Mouse (Mus musculus): ENCODE results near the gene Nrros.

Nrros gene

DNA sequence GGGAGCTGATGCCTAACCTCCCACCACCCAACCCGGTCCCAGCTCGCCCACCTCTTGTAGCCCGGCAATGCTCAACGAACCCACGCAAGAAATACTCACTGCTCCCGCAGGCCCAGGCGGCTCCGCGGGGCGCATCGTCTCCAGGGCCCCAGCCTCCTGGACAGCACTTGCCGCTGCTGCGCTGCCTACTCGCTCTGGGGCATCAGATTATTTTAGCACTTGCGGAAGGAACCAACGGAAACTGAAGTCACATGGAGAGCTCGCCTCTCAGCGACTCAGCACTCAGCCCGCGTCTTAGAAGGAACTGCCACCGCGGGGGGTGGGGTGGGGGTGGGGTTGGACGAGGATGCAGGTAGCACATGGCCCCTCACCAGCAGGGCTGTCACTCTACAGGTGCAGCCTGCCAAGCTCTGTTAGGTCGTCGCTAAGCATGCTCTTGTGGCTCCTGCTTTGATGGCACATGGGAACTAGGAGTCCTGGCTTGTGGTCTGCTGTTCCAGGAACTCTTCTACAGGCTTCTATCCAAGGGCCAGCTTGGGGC, at the start of gene Nrros:
TSS of gene Nrros (minus strand) at position 314 of the 541 bp plus-strand sequence.
- in situ Hi-C loops (cut with MboI, MseI) = no loop called here

DNA sequence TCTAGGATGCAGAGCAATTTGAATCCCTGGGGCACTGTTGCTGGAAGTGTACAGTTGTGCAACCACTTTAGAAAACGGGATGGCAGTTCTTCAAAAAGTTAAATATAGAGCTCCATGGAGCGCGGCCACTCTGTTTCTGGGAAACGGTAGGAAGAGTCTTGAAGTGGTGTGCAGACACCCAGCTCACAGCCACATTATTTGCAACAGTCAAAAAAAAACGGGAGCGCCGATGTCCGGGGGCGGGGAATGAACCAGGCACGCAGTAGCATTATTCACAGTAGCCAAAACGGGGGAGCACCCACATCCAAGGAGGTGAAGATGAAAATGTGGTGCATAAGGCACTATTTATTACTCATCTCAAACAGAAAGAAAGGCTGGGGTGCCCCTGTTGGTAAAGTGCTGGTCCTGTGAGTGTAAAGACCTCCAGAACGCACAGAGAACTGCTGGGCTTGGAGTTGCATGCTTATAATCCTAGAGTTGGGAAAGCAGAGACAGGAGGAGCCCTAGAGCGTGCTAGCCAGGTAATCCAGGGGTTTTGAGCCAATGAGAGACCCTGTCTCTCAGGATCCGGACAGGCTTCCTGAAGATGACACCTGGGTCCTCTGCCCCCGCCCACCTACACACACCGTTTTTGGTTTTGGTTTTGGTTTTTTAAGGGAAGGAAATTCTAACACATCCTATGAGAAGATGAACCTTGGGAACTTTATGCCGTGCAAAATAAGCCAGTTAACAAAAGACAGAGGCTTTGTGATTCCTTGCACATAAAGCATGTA, 49.6 kb upstream of the Nrros start:
- in situ Hi-C loops (cut with MboI, MseI) = no loop called here

GRCm38 (mm10) chr16:32214156-32214555, 48.8 kb upstream of the Nrros start:
- in situ Hi-C loops (cut with MboI, MseI) = no loop called here

GRCm38 (mm10) chr16:32204902-32205301, 39.5 kb upstream of the Nrros start:
- in situ Hi-C loops (cut with MboI, MseI) = loop anchor here (5.0 kb wide), 2 partner anchors 88 to 93 kb away; no protein-coding TSS in a partner anchor

GRCm38 (mm10) chr16:32202681-32203080, 37.3 kb upstream of the Nrros start:
- in situ Hi-C loops (cut with MboI, MseI) = loop anchor here (5.0 kb wide), 2 partner anchors 85 to 90 kb away; no protein-coding TSS in a partner anchor

GRCm38 (mm10) chr16:32201004-32201325, 35.6 kb upstream of the Nrros start:
- in situ Hi-C loops (cut with MboI, MseI) = loop anchor here (5.0 kb wide), 2 partner anchors 84 to 89 kb away; no protein-coding TSS in a partner anchor

- in situ Hi-C loops (cut with MboI, MseI) = loop anchor here (5.0 kb wide), 2 partner anchors 83 to 88 kb away; no protein-coding TSS in a partner anchor
These were observed 35.0 kb upstream of the Nrros start for GRCm38 (mm10) chr16:32200256-32201003.

DNA sequence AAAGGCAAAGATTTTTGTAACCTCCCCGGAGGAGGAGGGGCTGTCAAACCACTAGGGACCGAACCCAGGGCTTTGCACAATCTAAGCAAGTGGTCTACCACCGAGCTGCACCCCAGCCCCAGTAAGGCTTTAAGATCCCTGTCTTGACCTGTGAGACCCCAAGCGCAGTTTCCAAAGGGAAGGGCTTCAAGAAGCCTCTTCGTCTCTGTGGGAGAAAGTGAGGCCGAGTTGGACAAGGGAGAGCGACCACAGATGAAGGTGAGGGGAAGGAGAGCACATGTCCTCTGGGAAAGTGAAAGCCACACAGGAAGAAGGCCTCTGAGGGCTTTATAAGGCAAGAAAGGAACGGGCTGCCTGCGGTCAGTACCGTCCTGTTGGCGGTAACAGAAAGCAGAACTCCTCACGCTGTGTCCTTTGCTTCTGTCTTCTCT, 24.6 kb upstream of the Nrros start:
- in situ Hi-C loops (cut with MboI, MseI) = no loop called here

DNA sequence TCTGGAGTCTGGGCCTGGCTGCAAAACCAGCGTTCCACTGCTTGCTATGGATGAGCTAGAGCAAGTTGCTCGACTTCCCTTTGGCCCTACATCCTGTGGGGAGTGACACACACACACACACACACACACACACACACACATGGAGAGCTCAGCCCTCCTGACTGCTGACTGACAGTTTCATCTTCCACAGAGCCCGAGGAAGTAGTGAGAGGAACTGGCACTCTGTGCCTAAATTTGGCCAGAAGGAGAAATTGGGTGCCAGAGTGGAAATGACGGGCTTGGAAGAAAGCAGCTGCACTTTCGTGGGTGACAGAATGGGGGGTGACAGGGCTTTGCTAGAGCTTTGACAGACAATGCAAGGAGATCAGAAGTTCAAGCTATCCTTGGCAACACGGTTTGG, 23.7 kb upstream of the Nrros start:
- in situ Hi-C loops (cut with MboI, MseI) = no loop called here

GRCm38 (mm10) chr16:32186056-32186455, 20.7 kb upstream of the Nrros start:
- in situ Hi-C loops (cut with MboI, MseI) = no loop called here

GRCm38 (mm10) chr16:32179333-32179901, 14.0 kb upstream of the Nrros start, which contains the start of gene Bex6:
Bex6 (plus strand) TSS chr16:32179823.
- in situ Hi-C loops (cut with MboI, MseI) = no loop called here

DNA sequence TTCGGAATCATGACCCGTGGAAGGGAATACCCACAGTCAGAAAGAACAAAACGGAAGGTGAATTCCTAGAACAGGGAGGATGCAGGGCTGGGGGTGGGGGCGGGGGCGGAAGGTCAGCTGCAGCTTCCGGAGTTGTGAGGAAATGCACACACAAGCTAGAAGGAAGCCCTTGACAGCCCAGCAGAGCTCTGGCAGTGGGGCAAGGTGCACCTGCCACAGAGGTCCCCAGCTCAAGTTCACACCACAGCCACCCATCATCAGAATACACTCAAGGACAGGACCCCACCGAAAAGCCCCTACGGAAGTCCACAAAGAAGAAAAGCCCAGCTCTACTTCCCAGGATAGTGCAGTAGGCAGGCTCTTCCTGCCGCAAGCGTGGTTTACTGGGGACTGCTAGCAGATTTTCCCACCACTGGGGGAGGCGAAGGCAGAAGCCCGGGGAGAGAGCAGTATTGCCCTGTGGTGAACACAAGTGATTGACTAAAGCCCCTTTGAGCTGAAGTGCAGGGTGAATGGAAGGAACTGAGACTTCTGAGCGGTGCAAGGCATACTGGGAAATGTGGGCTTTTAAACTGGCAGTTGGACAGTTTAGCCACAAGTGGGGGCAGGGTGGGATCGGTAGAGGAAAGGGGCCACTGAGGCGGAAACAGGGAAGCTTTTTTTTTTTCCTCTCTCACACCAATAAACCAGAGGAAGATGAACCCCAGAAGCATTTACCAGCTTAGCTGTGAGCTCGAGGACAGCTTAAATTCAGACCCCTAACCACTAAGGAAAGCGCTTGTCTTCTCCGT, 11.7 kb upstream of the Nrros start:
- in situ Hi-C loops (cut with MboI, MseI) = no loop called here

DNA sequence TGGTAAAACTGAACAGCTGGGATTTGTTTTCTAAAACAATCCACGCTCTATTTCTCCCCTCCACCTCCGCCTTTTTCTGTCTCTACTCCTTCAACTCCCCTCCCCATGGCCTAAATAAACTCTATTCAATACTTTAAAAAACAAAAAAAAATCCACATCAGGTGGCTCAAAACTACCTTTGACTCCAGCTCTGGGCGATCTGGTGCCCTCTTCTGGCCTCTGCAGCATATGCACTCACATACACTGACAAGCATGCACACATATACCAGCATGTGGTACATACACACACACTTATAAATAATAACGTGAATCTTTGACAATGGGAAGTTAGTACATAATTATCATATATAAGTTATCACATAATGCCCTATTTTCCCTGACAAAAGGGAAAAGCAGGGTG, 9.6 kb upstream of the Nrros start:
- in situ Hi-C loops (cut with MboI, MseI) = no loop called here

DNA sequence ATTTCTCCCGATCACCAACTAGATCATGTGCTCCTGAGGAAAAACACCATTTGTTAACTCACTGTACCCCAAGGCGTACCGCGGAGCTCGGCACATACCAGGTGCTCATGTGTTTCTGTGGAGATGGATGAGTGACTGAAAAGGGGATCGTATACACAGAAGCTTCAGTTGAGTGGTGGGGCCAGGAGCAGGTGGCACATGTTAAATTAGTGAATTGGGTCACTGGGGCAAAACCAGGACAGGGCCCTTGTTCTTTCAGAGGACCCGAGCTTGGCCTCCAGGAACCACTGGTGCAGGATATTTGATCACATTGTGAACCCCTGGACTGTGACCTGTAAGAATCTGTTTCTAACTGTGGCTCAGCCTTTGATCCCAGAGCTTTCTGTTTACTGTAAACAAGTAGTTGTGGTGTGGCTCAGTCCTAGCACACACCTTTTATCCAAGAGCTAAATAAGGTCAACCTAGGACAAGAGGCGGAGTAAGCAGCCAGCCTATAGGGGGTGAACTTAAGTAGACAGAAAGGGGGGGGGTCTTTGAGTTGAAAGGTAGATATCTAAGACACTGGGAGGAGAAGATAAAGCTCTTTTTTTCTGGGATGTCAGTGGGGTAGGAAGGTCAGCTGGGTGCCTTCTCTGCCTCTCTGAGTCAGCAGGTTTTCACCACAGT, 9.1 kb upstream of the Nrros start:
- in situ Hi-C loops (cut with MboI, MseI) = no loop called here

GRCm38 (mm10) chr16:32173401-32173800, 8.0 kb upstream of the Nrros start:
- in situ Hi-C loops (cut with MboI, MseI) = no loop called here

- in situ Hi-C loops (cut with MboI, MseI) = no loop called here
These were observed 5.8 kb upstream of the Nrros start for GRCm38 (mm10) chr16:32171031-32171731.

DNA sequence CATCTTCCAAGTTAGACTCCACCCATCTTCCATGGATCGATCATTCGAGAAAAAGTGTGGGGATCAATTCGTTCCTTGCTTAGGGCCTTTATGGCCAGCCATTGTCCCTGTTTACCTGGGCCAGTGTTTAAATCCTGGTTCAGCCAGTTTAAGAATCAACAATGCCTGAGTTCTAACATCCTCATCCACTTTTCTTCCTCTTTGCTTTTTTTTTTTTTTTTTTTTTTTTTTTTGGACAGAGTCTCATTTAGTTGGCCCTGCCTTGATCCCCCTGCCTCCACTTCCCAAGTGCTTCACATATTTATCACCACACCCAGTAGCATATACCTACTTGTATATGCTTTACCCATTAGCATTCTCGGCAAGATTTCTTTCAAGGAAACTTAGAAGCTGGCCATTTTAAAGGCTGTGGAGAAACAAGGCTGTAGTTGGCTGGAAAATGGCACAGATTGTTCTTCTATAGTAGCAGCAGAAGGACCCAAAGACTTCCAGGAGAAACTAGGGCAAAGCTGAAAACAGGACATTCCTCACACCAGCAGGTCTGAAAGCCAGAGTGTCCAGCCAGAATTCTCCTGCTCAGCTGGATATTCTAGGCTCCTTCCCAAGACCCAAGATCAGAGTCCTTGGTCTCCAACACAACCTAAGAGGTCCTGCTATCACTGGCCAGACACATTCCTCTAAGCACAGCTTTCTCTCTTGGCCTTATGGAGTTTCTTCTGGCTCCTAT, 2.6 kb upstream of the Nrros start:
- in situ Hi-C loops (cut with MboI, MseI) = no loop called here

GRCm38 (mm10) chr16:32164396-32165027, 882 bp downstream of the Nrros start:
- in situ Hi-C loops (cut with MboI, MseI) = no loop called here

DNA sequence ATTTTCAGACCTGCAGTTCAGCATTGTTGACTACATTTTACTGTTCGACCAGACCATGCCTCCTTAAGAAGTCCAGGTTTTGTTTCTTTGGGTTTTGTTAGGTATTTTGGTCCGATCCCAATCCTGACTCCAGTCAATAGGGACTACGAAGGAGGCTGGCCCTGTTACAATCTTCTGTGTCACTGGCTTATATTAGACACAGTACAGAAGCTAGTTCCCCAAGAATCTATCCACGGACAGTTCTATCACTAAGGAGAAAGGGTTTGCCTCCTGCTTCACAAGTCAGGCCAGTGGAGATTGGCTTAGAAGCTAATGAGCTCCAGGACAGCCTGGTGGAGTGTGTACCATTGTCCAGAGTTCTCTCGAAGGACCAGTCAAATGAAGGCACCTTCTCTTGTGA, 1.5 kb downstream of the Nrros start:
- in situ Hi-C loops (cut with MboI, MseI) = no loop called here
